Mouse (Mus musculus) ES-E14 (cell line): ENCODE measurements around the gene Nf1.

Source experiments
- CHD2 ChIP-seq: IDR thresholded peaks from 2 replicates; pipeline ENCODE4 v1.6.1; 2014; ENCODE audit warnings: mild to moderate bottlenecking, low read depth, low read length, inconsistent platforms
- MAFK ChIP-seq: IDR thresholded peaks from 2 replicates; pipeline ENCODE4 v1.6.1; 2014; ENCODE audit warnings: mild to moderate bottlenecking, low read depth, low read length, inconsistent platforms; ENCODE audit not compliant: insufficient read depth

GRCm38 (mm10) chr11:79628716-79629115, 289.2 kb downstream of the Nf1 start:
- TF ChIP-seq CHD2 (no peak), MAFK (no peak)
